Mouse (Mus musculus): ENCODE results near the gene Ccl6.

- TF ChIP-seq GATA1 (IDR thresholded peaks at IDR 0.05; ENCODE audit: borderline replicate concordance, low read length): no peak
- TF ChIP-seq FLI1 (IDR thresholded peaks at IDR 0.05; ENCODE audit: low read length): no peak
Observed at GRCm38 (mm10) chr11:83636742-83637235, 43.9 kb upstream of the Ccl6 start.
